Mouse (Mus musculus): ENCODE measurements around the gene Cdk2.

DNA sequence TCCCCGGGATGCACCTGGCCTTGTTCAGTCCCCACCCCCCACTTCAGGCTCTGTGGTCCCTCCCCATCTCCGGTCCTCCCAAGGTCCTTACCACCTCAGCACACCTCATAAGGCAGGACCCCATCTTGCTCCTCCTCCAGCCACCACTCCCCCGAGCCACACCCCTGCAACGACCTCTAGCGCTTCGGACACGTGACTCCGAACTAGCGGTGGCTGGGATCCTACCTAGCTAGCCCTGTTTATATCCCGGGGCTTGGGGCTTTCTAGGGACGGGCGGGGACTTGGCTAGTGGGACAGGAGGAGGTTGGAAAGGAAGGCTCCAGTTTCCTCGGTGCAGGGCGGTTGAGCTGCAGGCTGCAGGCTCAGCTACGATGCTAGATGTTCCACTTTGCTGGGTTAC is 32.6 kb upstream of the Cdk2 start:
- TF ChIP-seq CTCF (conservative IDR thresholded peaks at IDR 0.05; ENCODE audit: low read length): no peak
- no peak for TF ChIP-seq POU5F1 (IDR thresholded peaks at IDR 0.05; ENCODE audit: borderline replicate concordance, low read length)
